ENCODE assay signal across 7 mouse cellular contexts in genomic region chr10:40302140-40302985, GRCm38 (mm10). TPM values are rescaled to one million over a fixed set of nuclear protein-coding genes. Genes with fewer than 3 reads are reported as not detected.
DNase-seq lines count a peak whose midpoint lies in the region; ATAC-seq lines count a peak whose summit lies in the region.

Gene Amd1, minus strand, starts transcription at chr10:40302186.

- DNase-seq in adrenal gland, adult 2 months, result peak; percentile 100
- peak; percentile 98 for DNase-seq in embryo, embryonic 11.5 days (ENCODE audit: low read depth, low spot score)
- DNase-seq in gastrocnemius, postnatal 36 days, result peak; percentile 100
- peak; percentile 100 for DNase-seq in left cerebral cortex, postnatal 25 days (ENCODE audit: low spot score in 2 of 2)
- DNase-seq in midbrain, embryonic 10.5 days (ENCODE audit: low spot score), result peak; percentile 99
- DNase-seq in right cerebral cortex, postnatal 4 days, result peak; percentile 100

- no peaks in the 10 kb centered on the region for H3K27me3 ChIP-seq in intestine, embryonic 15.5 days (replicated peaks)
- no peaks in the 10 kb centered on the region for H3K27me3 ChIP-seq in midbrain, embryonic 10.5 days (ENCODE audit: low read depth, poor library complexity, severe bottlenecking)

- H3K4me2 ChIP-seq in intestine, embryonic 15.5 days (replicated peaks), result peak within 1 kb of the TSS; percentile 68

- H3K36me3 ChIP-seq in intestine, embryonic 15.5 days, result no peaks in the 10 kb centered on the region
- peaks cover 22% of the 10 kb centered on the region for H3K36me3 ChIP-seq in midbrain, embryonic 10.5 days

- intact Hi-C loops in gastrocnemius, postnatal 36 days (cut with DNase I), result loop anchor here (2.0 kb wide), 1 partner anchor 46 kb away; no protein-coding TSS in a partner anchor
- intact Hi-C loops in left cerebral cortex, postnatal 25 days (cut with DNase I), result loop anchor here (1.0 to 2.0 kb wide), 2 partner anchors 44 to 47 kb away; partner anchors contain the start of gene Gtf3c6

- under 1% methylated on average over 55 of the region's 55 CpGs for WGBS in intestine, embryonic 15.5 days
- under 1% methylated on average over 55 of the region's 55 CpGs for WGBS in midbrain, embryonic 10.5 days

- H3K4me3 ChIP-seq in intestine, embryonic 15.5 days (replicated peaks), result peak within 1 kb of the TSS; percentile 98
- H3K4me3 ChIP-seq in midbrain, embryonic 10.5 days, result peak within 1 kb of the TSS; percentile 98

- H3K4me1 ChIP-seq in intestine, embryonic 15.5 days (replicated peaks), result peaks cover 10% of the 10 kb centered on the region
- H3K4me1 ChIP-seq in midbrain, embryonic 10.5 days, result peaks cover 38% of the 10 kb centered on the region

- peak; percentile 96 for ATAC-seq in intestine, embryonic 15.5 days

- H3K27ac ChIP-seq in intestine, embryonic 15.5 days, result peak within 1 kb of the TSS; percentile 97
- peak within 1 kb of the TSS; percentile 98 for H3K27ac ChIP-seq in midbrain, embryonic 10.5 days (replicated peaks)

- H3K9ac ChIP-seq in intestine, embryonic 15.5 days, result peak within 1 kb of the TSS; percentile 99

- H3K9me3 ChIP-seq in intestine, embryonic 15.5 days, result no peaks in the 10 kb centered on the region
- no peaks in the 10 kb centered on the region; the same call in 1 of the 2 replicates for H3K9me3 ChIP-seq in midbrain, embryonic 10.5 days (replicated peaks)

RNA-seq across cellular contexts. Expression of gene Amd1, which starts in this region (rescaled TPM):
- total RNA-seq in adrenal gland, adult 2 months (2021), result 10 to 100 TPM; 39.5 to 47.5 TPM
- 1.8 and 2.0 TPM in 2 replicates for polyA plus RNA-seq in adrenal gland, adult 2 months (2012; rRNA removed)
- total RNA-seq in gastrocnemius, postnatal 36 days (2021), result 100 to 1,000 TPM in 1 of 2 experiments, 10 to 100 TPM in 1; 83.0 to 476 TPM
- polyA plus RNA-seq in intestine, embryonic 15.5 days (2015; fragmentation: Nextera tagmentation; extraction: Ambion mirVana), result 55.7 and 60.4 TPM in 2 replicates
- total RNA-seq in left cerebral cortex, postnatal 25 days (2021), result 10 to 100 TPM; 79.3 to 82.0 TPM
- polyA plus RNA-seq in midbrain, embryonic 10.5 days (2016; fragmentation: Nextera tagmentation; extraction: Ambion mirVana), result 73.2 and 85.1 TPM in 2 replicates

Comparison
In these comparisons a context has a peak if more than half of its experiments do, and no peak if none do; other contexts are left out.
1. Peak in every context shown above with its lines: DNase-seq, ATAC-seq, H3K4me3 ChIP-seq and H3K27ac ChIP-seq.
2. RNA of gene Amd1 (polyA plus RNA-seq): 73.2 to 85.1 TPM in midbrain, embryonic 10.5 days and 55.7 to 60.4 TPM in intestine, embryonic 15.5 days; 1.8 to 2.0 TPM in adrenal gland, adult 2 months; every median in the first group is over 10 times any median in the second.